Mouse (Mus musculus) CD4-positive, CD25-positive, alpha-beta regulatory T cell, adult 2 months (primary cell): ENCODE data around the gene Ppp1r1c.

ENCODE experiments used
- DNase-seq: peaks from one replicate; pipeline ENCODE4 v3.0.0-alpha.2; 2012; ENCODE audit warnings: low read depth, low spot score

Gene Ppp1r1c

DNA sequence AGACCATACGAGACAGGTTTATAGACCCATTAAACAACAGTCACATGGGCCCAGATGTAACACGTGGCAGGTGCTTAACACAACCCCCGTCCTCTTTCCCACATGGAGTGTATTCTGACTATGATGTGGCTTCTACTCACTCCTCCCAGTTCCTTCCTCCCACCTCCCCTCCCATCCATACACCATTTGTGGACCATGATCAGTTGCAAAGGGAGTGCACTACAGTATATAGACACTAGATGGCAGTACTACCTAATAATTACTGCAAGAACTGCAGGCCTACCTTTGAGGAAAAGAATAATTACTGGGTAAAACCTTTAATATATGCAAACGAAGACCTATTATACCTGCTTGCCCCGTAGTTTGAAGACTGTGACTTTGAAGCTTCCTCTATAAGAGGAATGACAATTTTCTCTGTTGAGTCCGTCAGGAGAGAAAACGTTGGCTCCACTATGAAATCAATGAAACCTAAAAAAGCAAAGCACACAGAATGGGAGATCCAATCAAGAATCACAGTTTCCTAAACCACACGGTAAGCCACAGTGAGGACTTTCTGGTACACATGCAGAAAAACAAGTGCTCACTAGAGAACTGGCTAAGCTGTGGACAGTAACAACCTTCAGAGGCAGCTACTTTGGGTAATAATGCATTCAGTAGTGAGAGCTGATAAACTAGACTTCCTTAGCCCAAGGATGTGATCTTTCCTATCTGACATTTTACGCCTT, 157.9 kb downstream of the Ppp1r1c start:
- peak; percentile 58 for DNase-seq
